Mouse (Mus musculus) lung, adult 2 months (tissue): ENCODE results near the gene Gm9918. TPM values are rescaled to one million over a fixed set of nuclear protein-coding genes. Genes with fewer than 3 reads are reported as not detected.

Experiments
- DNase-seq: peaks from one replicate; pipeline ENCODE4 v3.0.0; 2022
- H3K4me1 ChIP-seq: fragments of 200-500 bp; 2 replicates; pipeline ENCODE4 v1.6.1; 2011; ENCODE audit warnings: low read length; ENCODE audit not compliant: control insufficient read depth, insufficient read depth
- H3K4me3 ChIP-seq: fragments of 200-500 bp; replicated peaks from 2 replicates; pipeline ENCODE3; 2011; ENCODE audit warnings: low read depth, mild to moderate bottlenecking, control low read depth, low read length; ENCODE audit errors: extremely low read depth
- CTCF ChIP-seq: fragments of 200-500 bp; IDR thresholded peaks from 2 replicates; pipeline ENCODE4 v1.5.1; 2011; ENCODE audit warnings: mild to moderate bottlenecking, low read length, control low read depth; ENCODE audit not compliant: insufficient read depth
- POLR2A ChIP-seq: fragments of 200-500 bp; IDR thresholded peaks from 2 replicates; pipeline ENCODE4 v1.6.1; 2011; ENCODE audit warnings: low read depth, mild to moderate bottlenecking, control low read depth, low read length, borderline replicate concordance; ENCODE audit errors: extremely low read depth
- WGBS: fragments of 180-500 bp; shearing (Covaris S2); methylation state at CpG from one replicate; pipeline ENCODE4 v1.1.7; 2018; 5-methylcytosine and 5-hydroxymethylcytosine counted together
- polyA plus RNA-seq: library from polyadenylated mRNA; depleted of rRNA; stranded (reverse); fragments of >200 nt; gene quantifications from 2 replicates; pipeline ENCODE4 v1.2.3, GENCODE M21; 2012

The Gm9918 gene
- polyA plus RNA-seq, 1 experiment, result 0.60 TPM

DNA sequence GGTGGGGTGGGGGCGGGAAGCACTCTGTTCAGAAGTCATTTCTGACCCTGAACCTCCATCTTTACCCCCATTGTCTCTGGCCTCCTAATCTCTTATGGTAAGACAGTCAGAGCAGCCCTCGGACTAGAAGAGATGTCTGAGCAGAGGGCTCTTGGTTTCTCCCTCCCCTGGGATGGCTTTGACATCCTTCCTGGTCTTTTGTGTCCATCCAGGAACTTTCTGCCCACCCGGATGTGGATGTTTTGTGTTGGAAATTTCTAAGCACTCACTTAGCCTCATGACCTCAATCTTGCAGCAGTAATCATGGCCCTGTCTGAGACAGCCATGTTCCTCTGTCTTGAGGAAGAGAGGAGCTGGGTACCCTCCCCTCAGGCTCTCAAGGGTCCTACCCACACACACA, 1.1 kb downstream of the Gm9918 start:
- TF ChIP-seq POLR2A (no peak), CTCF (no peak)
- 27% methylated on average over 3 of the region's 3 CpGs for WGBS
- DNase-seq, result no peak
- Histone ChIP-seq H3K4me1 (peaks cover 5% of the 10 kb centered on the region; the same call in 1 of the 2 replicates), H3K4me3 (no peak overlapping the region)

DNA sequence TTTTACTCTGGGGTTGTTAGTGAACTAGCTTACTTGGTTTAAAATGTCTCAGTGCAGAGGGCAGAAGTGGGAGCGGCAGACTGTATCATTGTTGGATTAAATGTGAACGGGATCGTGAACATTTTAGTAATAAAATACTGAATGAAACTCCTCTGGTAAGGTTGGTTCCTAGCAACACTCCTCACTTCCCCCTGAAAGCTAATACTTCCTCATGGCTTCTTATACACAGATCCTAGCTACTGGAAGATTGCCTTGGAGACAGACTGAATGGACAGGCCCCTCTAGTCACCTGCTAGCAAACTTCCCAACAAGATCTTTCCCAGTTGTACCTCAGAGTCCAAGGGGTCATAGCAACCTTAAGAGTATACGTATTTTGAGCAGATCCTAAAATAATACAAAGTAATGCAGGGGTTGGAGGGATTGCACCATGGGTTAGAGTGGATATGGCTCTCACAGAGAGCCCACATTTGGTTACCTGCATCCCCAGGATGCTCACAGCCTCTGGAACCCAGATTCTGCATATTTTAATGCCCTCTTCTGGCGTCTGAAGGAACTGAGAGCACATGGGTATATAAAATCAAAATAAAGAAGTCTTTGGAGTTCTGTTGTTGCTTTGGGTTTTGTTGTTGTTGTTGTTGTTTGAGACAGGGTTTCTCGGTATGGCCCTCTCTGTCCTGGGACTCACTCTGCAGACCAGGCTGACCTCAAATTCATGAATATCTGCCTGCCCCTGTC, 3.8 kb downstream of the Gm9918 start:
- TF ChIP-seq POLR2A (no peak), CTCF (no peak)
- 72% methylated on average over 6 of the region's 6 CpGs for WGBS
- no peak for DNase-seq
- H3K4me1 ChIP-seq, result peaks cover 5% of the 10 kb centered on the region; the same call in 1 of the 2 replicates
- no peak overlapping the region for H3K4me3 ChIP-seq

DNA sequence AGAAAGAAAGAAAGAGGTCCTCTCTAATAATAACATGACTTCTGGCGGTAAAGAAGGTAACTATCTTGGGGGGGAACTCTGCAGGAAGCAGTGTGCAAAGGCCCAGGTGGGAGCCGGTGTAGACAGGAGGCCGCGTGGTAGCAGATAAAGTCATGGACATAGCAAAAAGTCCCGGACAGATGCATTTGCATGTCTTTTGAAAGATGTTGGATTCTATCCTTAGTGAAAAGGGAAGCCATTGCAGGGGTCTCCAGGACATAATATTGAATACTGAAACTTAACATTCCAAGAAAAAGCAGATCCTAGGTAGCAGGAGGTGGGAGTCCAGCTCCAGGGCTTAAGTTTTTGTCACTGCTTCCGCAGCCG, 8.3 kb downstream of the Gm9918 start:
- 34% methylated on average over 7 of the region's 7 CpGs for WGBS
- Histone ChIP-seq H3K4me3 (peak overlapping the region; percentile 77), H3K4me1 (peaks cover 2% of the 10 kb centered on the region; the same call in 1 of the 2 replicates)
- no peak for DNase-seq
- TF ChIP-seq CTCF (no peak), POLR2A (no peak)

DNA sequence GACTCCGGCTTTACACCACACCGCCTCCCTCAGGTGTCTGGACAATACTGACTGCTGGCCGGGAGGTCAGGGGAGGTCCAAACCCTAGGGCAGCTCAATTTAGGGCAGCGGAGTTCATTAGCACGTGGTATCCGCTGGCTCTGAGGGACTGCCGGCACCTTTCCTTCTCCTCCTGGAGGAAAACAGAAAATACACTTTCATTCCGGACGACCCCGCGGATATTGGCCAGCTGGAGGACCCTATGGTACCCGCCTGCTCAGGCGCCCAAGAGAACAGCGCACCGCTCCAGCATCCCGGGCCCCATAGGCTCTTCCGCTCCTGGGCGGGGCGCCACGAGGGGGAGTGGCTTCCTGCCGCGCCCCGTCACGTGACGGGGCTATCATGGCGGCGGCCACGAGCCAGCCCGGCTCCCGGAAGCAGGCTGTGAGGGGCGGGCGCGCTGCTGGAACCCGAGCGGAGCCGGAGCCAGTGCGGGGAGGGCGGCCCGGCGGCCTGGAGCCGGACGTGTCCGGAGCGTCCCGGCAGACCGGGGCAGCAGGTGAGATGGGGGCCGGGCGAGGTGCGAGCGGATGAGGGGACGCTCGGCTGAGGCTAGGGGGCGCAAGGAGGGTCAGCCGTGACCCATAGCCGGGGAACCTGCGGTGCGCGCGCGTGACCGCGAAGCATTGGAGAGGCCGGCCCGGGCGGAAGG, 8.9 kb downstream of the Gm9918 start, which contains the start of gene Mfsd5:
Gene Mfsd5, plus strand, starts transcription at position 363 of the 691 bp plus-strand sequence.
- H3K4me3 ChIP-seq, result peak within 1 kb of the TSS; percentile 88
- WGBS, result under 1% methylated on average over 65 of the region's 65 CpGs
- DNase-seq, result peak; percentile 82
- TF ChIP-seq POLR2A, result peak; percentile 90
- peak; percentile 26; the same call in 1 of the 2 replicates for TF ChIP-seq CTCF
- H3K4me1 ChIP-seq, result peaks cover 4% of the 10 kb centered on the region; the same call in 1 of the 2 replicates

DNA sequence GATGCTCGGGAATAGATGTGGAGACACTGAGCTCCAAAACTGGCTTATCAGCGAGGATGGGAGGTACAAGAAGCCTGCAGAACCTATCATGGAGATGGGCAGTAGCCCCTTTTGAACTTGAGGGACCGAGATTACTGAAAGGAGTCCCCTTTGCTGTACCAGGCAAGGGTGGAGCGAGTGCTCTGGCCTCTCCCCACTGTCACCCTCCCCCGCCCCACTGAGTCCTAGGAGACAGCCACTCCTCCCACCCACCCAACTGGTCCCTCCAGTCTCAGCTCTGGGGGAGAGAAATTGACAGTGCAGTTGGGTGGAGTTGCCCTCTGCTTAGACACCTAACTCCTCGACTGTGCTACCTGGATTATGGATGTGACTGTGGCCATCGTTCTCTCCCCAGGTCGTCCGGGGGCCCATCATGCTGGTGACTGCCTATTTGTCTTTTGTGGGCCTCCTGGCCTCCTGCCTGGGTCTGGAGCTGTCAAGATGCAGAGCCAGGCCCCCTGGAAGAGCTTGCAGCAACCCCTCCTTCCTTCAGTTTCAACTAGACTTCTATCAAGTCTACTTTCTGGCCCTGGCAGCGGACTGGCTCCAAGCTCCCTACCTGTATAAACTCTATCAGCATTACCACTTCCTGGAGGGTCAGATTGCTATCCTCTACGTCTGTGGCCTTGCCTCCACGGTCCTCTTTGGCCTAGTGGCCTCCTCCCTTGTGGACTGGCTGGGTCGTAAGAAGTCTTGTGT, 9.6 kb downstream of the Gm9918 start:
- Histone ChIP-seq H3K4me3 (peak overlapping the region; percentile 88), H3K4me1 (peaks cover 4% of the 10 kb centered on the region; the same call in 1 of the 2 replicates)
- no peak for TF ChIP-seq POLR2A
- no peak for TF ChIP-seq CTCF
- DNase-seq, result no peak
- 18% methylated on average over 13 of the region's 13 CpGs for WGBS

DNA sequence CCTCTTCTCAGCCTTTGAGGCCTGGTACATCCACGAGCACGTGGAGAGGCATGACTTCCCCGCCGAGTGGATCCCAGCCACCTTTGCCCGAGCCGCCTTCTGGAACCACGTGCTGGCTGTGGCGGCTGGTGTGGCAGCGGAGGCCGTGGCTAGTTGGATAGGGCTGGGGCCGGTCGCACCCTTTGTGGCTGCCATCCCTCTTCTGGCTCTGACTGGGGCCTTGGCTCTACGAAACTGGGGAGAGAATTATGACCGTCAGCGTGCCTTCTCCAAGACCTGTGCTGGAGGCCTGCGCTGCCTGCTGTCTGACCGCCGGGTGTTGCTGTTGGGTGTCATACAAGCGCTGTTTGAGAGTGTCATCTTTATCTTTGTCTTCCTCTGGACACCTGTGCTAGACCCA, 10.3 kb downstream of the Gm9918 start:
- Histone ChIP-seq H3K4me1 (peaks cover 4% of the 10 kb centered on the region; the same call in 1 of the 2 replicates), H3K4me3 (no peak overlapping the region)
- WGBS, result 92% methylated on average over 19 of the region's 19 CpGs
- DNase-seq, result no peak
- TF ChIP-seq POLR2A, result no peak
- no peak for TF ChIP-seq CTCF

DNA sequence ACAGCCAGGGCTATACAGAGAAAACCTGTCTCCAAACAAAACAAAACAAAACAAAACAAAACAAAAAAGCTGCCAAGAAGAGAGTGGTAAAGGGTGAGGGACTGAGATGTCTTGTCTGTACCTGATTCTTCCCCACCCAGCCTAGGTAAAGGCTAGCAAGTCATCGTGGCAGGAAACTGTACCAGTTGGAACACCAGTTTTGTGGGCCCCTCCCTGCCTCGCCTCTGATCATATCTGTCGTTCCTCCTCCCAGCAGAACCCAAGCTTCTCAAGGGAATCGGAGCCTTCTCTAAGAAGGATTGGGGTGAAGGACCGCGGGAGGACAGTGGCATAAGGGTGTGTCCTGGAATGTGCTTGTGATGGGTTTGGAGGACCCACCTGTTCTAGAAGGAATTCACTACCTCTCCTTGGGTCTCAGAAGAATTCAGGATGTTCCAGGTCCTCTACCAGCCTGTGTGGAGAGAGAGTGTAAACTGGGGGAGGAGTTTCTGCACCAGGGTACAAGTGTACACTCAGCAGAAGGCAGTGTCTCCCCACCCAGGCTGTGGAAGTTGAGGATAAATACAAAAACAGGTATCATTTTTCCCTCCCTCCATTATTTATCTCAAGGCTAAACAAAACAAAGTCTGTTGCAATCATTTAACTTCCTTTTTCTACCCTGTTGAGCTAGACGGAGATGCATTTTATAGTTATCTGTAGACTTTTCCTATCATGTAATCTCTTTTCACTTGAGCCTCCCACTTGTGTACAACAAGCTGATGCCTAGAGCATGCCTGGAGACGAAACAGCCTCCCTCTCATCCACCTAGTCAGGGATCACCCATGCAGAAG, 12.3 kb downstream of the Gm9918 start:
- DNase-seq, result no peak
- no peak for TF ChIP-seq CTCF
- no peak for TF ChIP-seq POLR2A
- Histone ChIP-seq H3K4me1 (peaks cover 4% of the 10 kb centered on the region; the same call in 1 of the 2 replicates), H3K4me3 (no peak overlapping the region)
- 58% methylated on average over 8 of the region's 8 CpGs for WGBS

DNA sequence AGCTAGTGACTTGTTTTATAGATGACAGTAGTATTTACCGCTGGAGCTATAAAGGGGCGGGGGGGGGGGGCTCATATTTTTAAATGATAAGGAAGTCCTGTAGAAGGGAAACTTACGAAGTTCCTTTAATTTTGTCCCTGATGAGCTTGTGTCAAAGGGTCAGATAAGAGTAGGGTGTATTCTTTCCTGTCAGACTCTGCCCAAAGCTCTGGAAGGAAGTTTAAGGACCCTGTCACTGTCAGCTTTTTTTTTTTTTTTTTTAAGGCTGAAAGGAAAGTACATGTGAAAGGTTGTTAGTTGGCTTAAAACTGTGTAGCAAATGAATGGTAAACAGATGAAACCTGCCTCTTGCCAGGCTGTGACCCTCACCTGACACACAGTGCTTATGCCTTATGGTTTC, 13.3 kb downstream of the Gm9918 start:
- no peak for DNase-seq
- Histone ChIP-seq H3K4me1 (peaks cover 4% of the 10 kb centered on the region; the same call in 1 of the 2 replicates), H3K4me3 (no peak overlapping the region)
- 48% methylated on average over 3 of the region's 3 CpGs for WGBS
- no peak for TF ChIP-seq CTCF
- TF ChIP-seq POLR2A, result no peak

DNA sequence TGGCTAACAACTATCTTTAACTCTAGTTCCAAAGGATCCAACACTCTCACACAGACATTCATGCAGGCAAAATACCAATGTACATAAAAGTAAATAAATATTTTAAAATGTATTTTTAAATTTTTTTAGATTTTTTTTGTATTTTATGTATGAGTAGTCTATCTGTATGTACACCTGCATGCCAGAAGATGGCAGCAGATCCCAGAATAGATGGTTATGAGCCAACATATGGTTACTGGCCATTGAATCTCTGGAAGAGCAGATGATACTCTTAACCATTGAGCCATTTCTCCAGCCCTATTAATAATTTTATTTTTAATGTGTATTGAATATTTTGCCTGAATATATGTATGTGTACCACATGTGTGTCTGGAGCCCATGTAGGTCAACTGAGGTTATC, 17.0 kb downstream of the Gm9918 start:
- DNase-seq, result no peak
- no peak overlapping the region for H3K4me3 ChIP-seq
- peaks cover 4% of the 10 kb centered on the region; the same call in 1 of the 2 replicates for H3K4me1 ChIP-seq
- no peak for TF ChIP-seq POLR2A
- peak; percentile 35; the same call in 1 of the 2 replicates for TF ChIP-seq CTCF
